Mouse (Mus musculus): ENCODE measurements around the gene Man2c1. TPM values are rescaled to one million over a fixed set of nuclear protein-coding genes. Genes with fewer than 3 reads are reported as not detected.

The Man2c1 gene
- polyA plus RNA-seq, 1 experiment from 2014 or later: 70.7 TPM

DNA sequence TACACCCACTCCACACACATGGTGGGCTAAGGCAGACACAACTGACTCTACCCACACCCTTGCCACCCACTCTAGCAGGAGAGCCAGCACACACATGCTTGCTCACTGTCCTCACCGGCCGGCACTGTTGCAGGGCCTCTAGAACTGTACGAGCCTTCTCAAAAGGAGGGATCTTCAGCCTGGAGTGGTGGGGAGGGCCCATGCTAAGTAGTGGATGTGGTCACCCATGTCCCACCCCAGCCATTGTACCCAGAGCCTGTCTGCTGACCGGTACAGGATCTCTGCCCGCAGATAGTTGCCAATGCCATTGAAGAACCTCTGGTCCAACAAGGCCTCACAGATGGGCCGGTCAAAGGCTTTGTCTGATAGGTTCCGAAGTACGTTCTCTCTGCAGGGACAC, 14.3 kb downstream of the Man2c1 start:
- 92% methylated on average over 8 of the region's 8 CpGs for WGBS
- Histone ChIP-seq H3K36me3 (peaks cover 52% of the 10 kb centered on the region), H3K4me3 (replicated peaks) (no peak overlapping the region), H3K9ac (replicated peaks) (no peak overlapping the region), H3K27me3 (no peaks in the 10 kb centered on the region), H3K27ac (no peak overlapping the region), H3K4me2 (no peak overlapping the region), H3K9me3 (no peaks in the 10 kb centered on the region), H3K4me1 (replicated peaks) (peaks cover 18% of the 10 kb centered on the region)
- ATAC-seq (ENCODE audit: insufficient number of reproducible peaks, insufficient read depth, low FRiP score, low TSS enrichment, low read depth): no peak

DNA sequence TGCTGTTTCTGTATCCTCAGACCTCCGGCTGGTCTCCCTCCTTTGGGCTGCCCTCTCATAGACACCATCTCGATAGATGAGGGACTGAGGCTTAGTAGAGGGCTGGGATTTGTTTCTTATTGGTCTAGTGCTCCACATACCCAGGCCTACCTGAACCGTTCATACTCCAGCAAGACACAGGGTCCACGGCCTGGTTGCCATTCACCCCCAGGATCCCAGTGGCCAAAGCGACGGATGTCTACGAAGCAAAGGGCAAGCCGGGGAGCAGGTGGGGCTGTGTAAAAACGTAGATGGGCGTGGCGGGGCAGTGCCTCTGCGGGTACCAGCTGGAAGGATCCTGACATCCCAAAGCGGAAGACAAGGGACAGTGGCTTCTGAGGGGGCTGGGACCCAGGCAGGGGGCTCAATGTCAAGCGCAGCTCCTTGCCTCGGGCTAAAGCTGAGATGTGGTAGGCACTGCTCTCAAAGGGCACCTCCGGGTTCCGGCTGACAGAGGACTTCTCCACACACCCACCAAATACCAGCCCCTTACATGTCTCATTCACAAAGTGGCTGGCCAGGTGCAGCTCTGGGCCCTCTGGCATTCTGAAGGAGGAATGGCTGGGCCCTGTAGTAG, 16.1 kb downstream of the Man2c1 start:
- H3K4me1 ChIP-seq (replicated peaks): peaks cover 18% of the 10 kb centered on the region
- peak overlapping the region; percentile 51; the same call in 1 of the 2 replicates for H3K4me3 ChIP-seq (replicated peaks)
- no peaks in the 10 kb centered on the region for H3K9me3 ChIP-seq
- H3K9ac ChIP-seq (replicated peaks): no peak overlapping the region; the same call in 1 of the 2 replicates
- 86% methylated on average over 17 of the region's 17 CpGs for WGBS
- peak overlapping the region; percentile 66; the same call in 1 of the 2 replicates for H3K4me2 ChIP-seq
- no peak overlapping the region for H3K27ac ChIP-seq
- no peak for ATAC-seq (ENCODE audit: insufficient number of reproducible peaks, insufficient read depth, low FRiP score, low TSS enrichment, low read depth)
- H3K36me3 ChIP-seq: peaks cover 34% of the 10 kb centered on the region
- no peaks in the 10 kb centered on the region for H3K27me3 ChIP-seq

DNA sequence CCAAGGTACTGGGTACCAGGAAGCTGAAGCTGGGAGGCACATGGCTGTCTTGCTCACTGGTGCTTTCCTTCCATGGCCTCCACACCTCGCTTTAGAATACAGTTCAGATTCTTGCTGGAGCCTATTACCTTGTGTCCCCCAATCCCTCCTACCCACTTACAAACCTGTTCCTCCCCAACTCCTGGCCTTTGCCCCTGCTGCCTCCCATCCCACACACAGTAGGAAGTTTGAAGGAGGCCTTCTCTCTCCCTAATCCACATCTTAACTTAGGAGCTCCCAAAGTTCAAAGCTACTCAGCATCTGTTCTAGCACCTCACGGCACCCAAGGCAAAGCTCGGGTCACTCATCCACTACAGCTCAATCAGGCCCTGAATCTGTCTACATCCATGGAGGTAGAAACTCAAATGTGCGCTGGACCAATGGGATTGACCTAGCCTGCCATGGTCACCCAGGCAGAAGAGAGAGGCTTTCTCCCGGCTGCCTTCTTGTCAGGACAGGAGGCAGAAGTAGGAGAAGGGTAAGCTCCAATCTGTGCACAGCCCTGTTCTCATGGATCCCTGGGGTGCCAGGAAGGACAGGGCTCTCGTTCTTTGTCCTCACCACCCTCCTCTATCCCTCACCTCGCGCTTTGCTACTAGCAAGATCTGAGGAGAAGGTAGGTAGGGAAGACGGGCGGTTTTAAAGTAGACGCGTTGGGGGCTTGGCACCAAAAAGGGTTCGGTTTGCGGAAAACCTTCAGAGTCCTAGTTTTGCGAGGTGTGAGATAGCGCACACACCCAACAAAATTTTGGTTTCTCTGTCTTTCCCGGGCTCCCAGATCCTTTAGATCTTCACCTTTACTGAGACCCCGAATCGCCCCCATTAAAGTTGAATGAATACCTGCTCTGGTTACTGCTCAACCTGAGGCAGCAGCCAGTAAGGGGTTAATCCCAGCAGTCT, 17.0 kb downstream of the Man2c1 start:
- peak overlapping the region; percentile 72 for H3K9ac ChIP-seq (replicated peaks)
- peaks cover 18% of the 10 kb centered on the region for H3K4me1 ChIP-seq (replicated peaks)
- peak overlapping the region; percentile 66 for H3K4me2 ChIP-seq
- no peaks in the 10 kb centered on the region for H3K9me3 ChIP-seq
- peak overlapping the region; percentile 51 for H3K4me3 ChIP-seq (replicated peaks)
- no peak for ATAC-seq (ENCODE audit: insufficient number of reproducible peaks, insufficient read depth, low FRiP score, low TSS enrichment, low read depth)
- H3K27me3 ChIP-seq: no peaks in the 10 kb centered on the region
- WGBS: 8% methylated on average over 19 of the region's 19 CpGs
- H3K36me3 ChIP-seq: peaks cover 25% of the 10 kb centered on the region
- H3K27ac ChIP-seq: peak overlapping the region; percentile 89

DNA sequence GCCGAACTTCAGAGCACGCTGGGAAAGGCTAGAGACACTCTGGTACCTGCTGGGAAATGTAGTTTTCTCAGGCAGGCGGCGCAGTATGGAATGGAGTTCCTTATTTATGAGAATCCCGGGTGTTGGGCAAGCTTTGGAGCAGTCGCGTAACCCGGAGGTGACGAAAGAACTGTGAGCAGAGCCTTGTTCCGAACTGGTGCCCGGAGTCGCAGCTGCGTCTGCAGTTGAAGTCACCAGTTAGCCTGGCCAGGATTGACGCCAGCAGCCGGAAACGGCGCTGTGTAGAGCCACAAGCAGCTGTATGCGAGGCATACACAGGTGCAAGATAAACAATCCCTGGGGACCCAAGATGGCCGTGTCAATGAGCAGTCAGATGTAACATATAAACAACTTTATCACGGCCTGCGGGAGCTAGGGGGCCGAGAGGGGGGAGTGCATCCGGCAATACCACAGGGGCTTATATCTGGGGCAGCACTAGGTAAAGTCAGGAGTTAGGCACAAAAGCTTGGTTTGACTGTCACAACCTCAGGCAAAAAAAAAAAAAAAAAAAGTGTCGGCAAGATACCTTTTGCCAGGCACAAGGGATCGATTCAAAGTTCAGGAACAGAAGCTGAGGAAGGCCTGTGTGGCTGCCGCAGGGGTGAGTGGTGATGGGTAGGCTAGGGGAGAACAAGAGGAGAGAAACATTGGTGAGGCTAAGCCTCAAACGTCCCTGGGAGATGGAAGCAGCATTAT, 17.8 kb downstream of the Man2c1 start, which contains the start of gene Neil1:
Gene Neil1 (minus strand): TSS at position 162 of the 735 bp plus-strand sequence.
- Histone ChIP-seq H3K9ac (replicated peaks) (peak within 1 kb of the TSS; percentile 72), H3K4me2 (peak within 1 kb of the TSS; percentile 66), H3K4me3 (replicated peaks) (peak within 1 kb of the TSS; percentile 51), H3K4me1 (replicated peaks) (peaks cover 18% of the 10 kb centered on the region), H3K27ac (peak within 1 kb of the TSS; percentile 89), H3K9me3 (no peaks in the 10 kb centered on the region), H3K36me3 (peaks cover 17% of the 10 kb centered on the region), H3K27me3 (no peaks in the 10 kb centered on the region)
- under 1% methylated on average over 27 of the region's 27 CpGs for WGBS
- peak; percentile 91 for ATAC-seq (ENCODE audit: insufficient number of reproducible peaks, insufficient read depth, low FRiP score, low TSS enrichment, low read depth)

DNA sequence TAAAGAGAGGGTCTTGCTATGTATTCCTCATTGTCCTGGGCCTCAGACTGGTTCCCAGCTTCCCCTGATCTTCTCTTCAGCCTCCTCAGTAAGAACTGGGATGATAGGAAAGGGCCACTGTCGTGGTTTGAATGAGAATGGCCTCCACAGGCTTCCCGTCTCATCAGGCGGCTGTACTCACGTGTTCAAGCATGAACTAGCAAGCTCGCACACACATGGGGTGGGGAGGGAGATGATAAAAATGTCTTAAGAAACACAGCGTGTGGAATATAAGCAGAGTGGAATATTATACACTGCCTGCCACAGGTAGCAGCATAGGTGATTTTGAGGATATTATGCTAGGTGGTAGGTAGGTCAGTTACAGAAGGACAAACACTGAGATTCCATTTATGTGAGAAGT, 18.5 kb downstream of the Man2c1 start:
- Histone ChIP-seq H3K9me3 (no peaks in the 10 kb centered on the region), H3K4me2 (peak overlapping the region; percentile 66), H3K4me3 (replicated peaks) (no peak overlapping the region), H3K36me3 (peaks cover 10% of the 10 kb centered on the region), H3K9ac (replicated peaks) (peak overlapping the region; percentile 72; the same call in 1 of the 2 replicates), H3K27ac (peak overlapping the region; percentile 89), H3K4me1 (replicated peaks) (peaks cover 18% of the 10 kb centered on the region), H3K27me3 (no peaks in the 10 kb centered on the region)
- WGBS: 76% methylated on average over 6 of the region's 6 CpGs
- ATAC-seq (ENCODE audit: insufficient number of reproducible peaks, insufficient read depth, low FRiP score, low TSS enrichment, low read depth): no peak

DNA sequence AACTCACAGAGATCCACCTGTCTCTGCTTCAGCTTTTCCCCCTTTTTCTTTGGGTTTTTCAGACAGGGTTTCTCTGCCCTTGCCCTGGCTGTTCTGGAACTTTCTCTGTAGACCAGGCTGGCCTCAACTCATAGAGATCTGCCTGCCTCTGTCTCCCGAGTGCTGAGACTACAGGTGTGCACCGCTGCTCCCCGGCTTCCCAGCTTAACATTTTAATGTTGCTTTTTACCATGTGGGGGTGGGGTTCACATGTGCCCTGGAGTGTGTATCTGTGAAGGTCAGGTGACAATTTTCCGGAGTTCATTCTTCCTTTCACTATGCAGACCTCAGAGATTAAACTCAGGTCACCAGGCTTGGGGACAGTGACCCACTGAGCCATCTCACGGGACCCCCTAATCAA, 19.7 kb downstream of the Man2c1 start:
- Histone ChIP-seq H3K9ac (replicated peaks) (no peak overlapping the region), H3K4me3 (replicated peaks) (no peak overlapping the region), H3K4me2 (no peak overlapping the region), H3K36me3 (peaks cover 12% of the 10 kb centered on the region; the same call in 1 of the 2 replicates), H3K9me3 (no peaks in the 10 kb centered on the region), H3K27ac (no peak overlapping the region), H3K4me1 (replicated peaks) (peaks cover 18% of the 10 kb centered on the region), H3K27me3 (no peaks in the 10 kb centered on the region)
- ATAC-seq (ENCODE audit: insufficient number of reproducible peaks, insufficient read depth, low FRiP score, low TSS enrichment, low read depth): no peak
- WGBS: 87% methylated on average over 5 of the region's 5 CpGs

DNA sequence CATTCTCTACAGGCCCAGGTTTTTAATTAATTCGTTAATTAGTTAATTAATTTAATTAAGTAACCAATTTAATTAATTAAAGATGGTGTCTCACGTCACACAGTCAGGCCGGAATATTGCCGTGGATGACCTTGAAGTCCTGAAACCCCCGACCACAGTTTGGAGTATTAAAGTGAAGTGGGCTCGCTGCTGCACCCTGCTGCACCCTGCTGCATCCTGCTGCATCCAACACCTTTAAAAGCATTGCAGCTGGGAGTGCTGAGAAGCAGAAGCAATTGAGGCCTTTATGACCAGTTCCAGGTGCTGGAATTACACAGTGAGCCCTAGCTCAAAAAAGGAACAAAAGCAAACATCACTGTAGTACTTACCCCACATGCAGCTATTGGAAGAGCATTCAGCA, 21.8 kb downstream of the Man2c1 start:
- 40% methylated on average over 6 of the region's 6 CpGs for WGBS
- Histone ChIP-seq H3K36me3 (peaks cover 21% of the 10 kb centered on the region; the same call in 1 of the 2 replicates), H3K4me3 (replicated peaks) (no peak overlapping the region), H3K9ac (replicated peaks) (no peak overlapping the region), H3K4me2 (no peak overlapping the region), H3K4me1 (replicated peaks) (peaks cover 14% of the 10 kb centered on the region), H3K27me3 (no peaks in the 10 kb centered on the region), H3K27ac (no peak overlapping the region), H3K9me3 (no peaks in the 10 kb centered on the region)
- ATAC-seq (ENCODE audit: insufficient number of reproducible peaks, insufficient read depth, low FRiP score, low TSS enrichment, low read depth): no peak

DNA sequence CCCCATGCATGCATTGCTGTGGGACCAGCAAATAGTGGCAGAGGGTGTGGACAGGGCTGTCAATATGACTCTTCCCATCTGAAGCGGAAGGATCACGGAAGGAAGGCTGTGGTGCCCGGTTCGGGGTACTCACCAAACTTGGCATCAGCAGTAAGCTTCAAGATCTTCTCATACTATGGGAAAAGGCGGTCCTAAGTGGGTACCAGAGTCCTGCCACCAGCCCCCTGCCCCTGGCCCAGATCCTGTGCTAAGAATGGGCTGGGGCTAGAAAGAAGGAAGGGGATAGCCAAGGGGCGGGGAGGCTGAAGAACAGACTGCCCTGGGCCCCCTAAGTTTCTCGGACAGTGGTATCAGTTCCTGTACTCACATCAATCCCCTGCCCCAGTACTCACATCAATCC, 25.9 kb downstream of the Man2c1 start:
- Histone ChIP-seq H3K4me3 (replicated peaks) (no peak overlapping the region), H3K4me1 (replicated peaks) (peaks cover 11% of the 10 kb centered on the region), H3K27ac (no peak overlapping the region), H3K4me2 (no peak overlapping the region), H3K9me3 (no peaks in the 10 kb centered on the region), H3K36me3 (peaks cover 21% of the 10 kb centered on the region; the same call in 1 of the 2 replicates), H3K27me3 (no peaks in the 10 kb centered on the region), H3K9ac (replicated peaks) (no peak overlapping the region)
- ATAC-seq (ENCODE audit: insufficient number of reproducible peaks, insufficient read depth, low FRiP score, low TSS enrichment, low read depth): no peak
- WGBS: 91% methylated on average over 7 of the region's 7 CpGs

DNA sequence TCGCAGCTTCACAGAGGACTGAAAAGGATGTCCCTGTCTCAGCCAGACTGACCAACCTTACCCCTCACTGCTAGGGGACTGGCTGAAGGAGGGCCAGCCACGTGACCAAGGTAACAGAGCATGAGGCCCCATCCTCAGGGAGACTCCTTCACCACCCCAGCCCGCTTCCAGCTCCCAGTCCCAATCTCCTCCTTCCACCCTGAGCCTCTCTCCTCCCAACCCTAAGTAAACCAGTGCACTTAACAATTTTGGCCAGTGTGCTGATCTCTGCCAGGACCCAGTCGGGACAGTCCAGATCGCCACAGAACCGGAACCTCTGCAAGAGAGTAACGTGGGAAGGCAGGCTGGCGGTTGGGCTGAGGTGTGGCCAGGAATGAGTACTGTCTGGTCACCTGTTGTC, 26.3 kb downstream of the Man2c1 start:
- peaks cover 11% of the 10 kb centered on the region for H3K4me1 ChIP-seq (replicated peaks)
- 85% methylated on average over 8 of the region's 8 CpGs for WGBS
- no peak overlapping the region for H3K27ac ChIP-seq
- no peaks in the 10 kb centered on the region for H3K9me3 ChIP-seq
- H3K36me3 ChIP-seq: peaks cover 21% of the 10 kb centered on the region; the same call in 1 of the 2 replicates
- ATAC-seq (ENCODE audit: insufficient number of reproducible peaks, insufficient read depth, low FRiP score, low TSS enrichment, low read depth): no peak
- H3K4me3 ChIP-seq (replicated peaks): peak overlapping the region; percentile 66; the same call in 1 of the 2 replicates
- H3K27me3 ChIP-seq: no peaks in the 10 kb centered on the region
- no peak overlapping the region for H3K9ac ChIP-seq (replicated peaks)
- H3K4me2 ChIP-seq: peak overlapping the region; percentile 84; the same call in 1 of the 2 replicates

DNA sequence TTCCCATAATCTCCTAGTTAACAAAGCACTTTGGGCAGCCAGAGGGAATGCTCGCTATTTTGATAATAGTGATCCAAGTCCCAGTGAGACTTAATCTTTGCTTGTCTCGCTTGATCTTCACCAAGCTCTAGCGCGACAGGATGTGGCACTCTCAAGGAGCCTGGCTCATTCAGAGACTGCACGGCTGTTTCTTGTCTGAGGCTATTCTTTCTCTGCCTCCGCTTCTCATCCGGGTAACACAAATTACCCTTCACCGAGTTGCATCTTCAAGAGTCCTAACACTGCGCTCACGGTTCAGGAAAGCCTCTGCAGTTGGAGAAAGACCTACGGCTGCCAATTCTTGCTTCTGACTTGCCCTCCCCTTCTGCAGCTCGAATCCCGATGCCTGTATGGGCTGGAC, 27.0 kb downstream of the Man2c1 start:
- WGBS: 36% methylated on average over 13 of the region's 13 CpGs
- no peak for ATAC-seq (ENCODE audit: insufficient number of reproducible peaks, insufficient read depth, low FRiP score, low TSS enrichment, low read depth)
- H3K4me1 ChIP-seq (replicated peaks): peaks cover 11% of the 10 kb centered on the region
- peak overlapping the region; percentile 66 for H3K4me3 ChIP-seq (replicated peaks)
- H3K27ac ChIP-seq: no peak overlapping the region
- H3K9ac ChIP-seq (replicated peaks): peak overlapping the region; percentile 67
- peaks cover 21% of the 10 kb centered on the region; the same call in 1 of the 2 replicates for H3K36me3 ChIP-seq
- peak overlapping the region; percentile 84 for H3K4me2 ChIP-seq
- H3K27me3 ChIP-seq: no peaks in the 10 kb centered on the region
- H3K9me3 ChIP-seq: no peaks in the 10 kb centered on the region

Data from limb, embryonic 12.5 days (tissue).